Comparison of ENCODE assay signal across 26 mouse cellular contexts in the genomic region with DNA sequence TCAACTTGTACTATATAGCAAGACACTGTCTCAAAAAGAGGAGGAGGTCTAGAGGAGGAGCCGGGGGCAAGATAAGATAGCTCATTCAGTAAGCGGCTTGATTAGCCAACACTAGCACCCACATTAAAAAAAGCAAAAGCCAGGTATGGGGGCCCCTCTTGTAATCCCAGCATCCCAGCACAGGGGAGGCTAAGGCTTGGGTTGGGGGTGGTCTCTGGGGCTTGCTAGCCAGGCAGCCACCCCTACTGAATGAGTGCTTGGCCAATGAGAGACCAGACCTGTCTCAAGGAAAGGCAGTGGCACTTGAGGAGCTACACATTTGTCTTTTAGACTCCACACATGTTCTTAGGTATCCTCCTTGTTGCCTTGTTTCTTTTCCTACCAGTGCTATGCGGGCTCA.
DNase-seq lines count a peak whose midpoint lies in the region; ATAC-seq and TF ChIP-seq lines count a peak whose summit lies in the region.
"Had no signal": no experiment of that assay in that cellular context is flagged by ENCODE, and none has a peak within 500 bp of the region (broad histone marks: within the 10 kb centered on the region; RNA-seq: fewer than 3 reads in every experiment).

No protein-coding gene starts in this region.

- WGBS in heart, embryonic 14.5 days: 60% methylated on average over 3 of the region's 3 CpGs
- 95% methylated on average over 3 of the region's 3 CpGs for WGBS in hindbrain, embryonic 16.5 days
- WGBS in hindbrain, embryonic 12.5 days: 85% methylated on average over 3 of the region's 3 CpGs
- WGBS in midbrain, postnatal 0 days: 92% methylated on average over 3 of the region's 3 CpGs
- 98% methylated on average over 3 of the region's 3 CpGs for WGBS in midbrain, embryonic 14.5 days

- peaks cover 9 to 41% of the 10 kb centered on the region in 2 experiments for H3K4me1 ChIP-seq in heart, embryonic 14.5 days (ENCODE audit: control insufficient read depth in 2 of 2, insufficient read depth in 2 of 2, low read length in 2 of 2)
- H3K4me1 ChIP-seq in hindbrain, embryonic 16.5 days (ENCODE audit: control insufficient read depth, insufficient read depth, low read depth, low read length): no peaks in the 10 kb centered on the region; the same call in 1 of the 2 replicates
- H3K4me1 ChIP-seq in hindbrain, embryonic 12.5 days: no peaks in the 10 kb centered on the region
- H3K4me1 ChIP-seq in midbrain, postnatal 0 days (ENCODE audit: insufficient read depth, low read length): no peaks in the 10 kb centered on the region
- H3K4me1 ChIP-seq in midbrain, embryonic 14.5 days (ENCODE audit: control insufficient read depth, insufficient read depth, low read length): no peaks in the 10 kb centered on the region
- H3K4me1 ChIP-seq: hindbrain, embryonic 10.5 days; neural tube, embryonic 13.5 days had no signal

- H3K27me3 ChIP-seq in heart, embryonic 14.5 days (ENCODE audit: control insufficient read depth, insufficient read depth, low read length): no peaks in the 10 kb centered on the region
- H3K27me3 ChIP-seq in hindbrain, embryonic 16.5 days (replicated peaks; ENCODE audit: control insufficient read depth, insufficient read depth, low read length): no peaks in the 10 kb centered on the region
- no peaks in the 10 kb centered on the region for H3K27me3 ChIP-seq in hindbrain, embryonic 12.5 days
- no peaks in the 10 kb centered on the region for H3K27me3 ChIP-seq in midbrain, postnatal 0 days (ENCODE audit: insufficient read depth, low read length)
- no peaks in the 10 kb centered on the region for H3K27me3 ChIP-seq in midbrain, embryonic 14.5 days (ENCODE audit: control insufficient read depth, insufficient read depth, low read length)
- H3K27me3 ChIP-seq: CH12.LX; limb, embryonic 13.5 days; megakaryocyte, embryonic 14.5 days; neural tube, embryonic 13.5 days had no signal

- H3K27ac ChIP-seq in heart, embryonic 14.5 days (replicated peaks in 1 of 2; ENCODE audit: control insufficient read depth in 1 of 2, insufficient read depth in 1 of 2, low read depth in 2 of 2, low read length in 2 of 2): peak overlapping the region; percentile 36 to 64; a peak in 3 of 4 replicates
- no peak overlapping the region for H3K27ac ChIP-seq in hindbrain, embryonic 16.5 days (ENCODE audit: low read depth, low read length)
- H3K27ac ChIP-seq in hindbrain, embryonic 12.5 days: no peak overlapping the region
- H3K27ac ChIP-seq in midbrain, postnatal 0 days (ENCODE audit: low read depth, low read length): no peak overlapping the region
- H3K27ac ChIP-seq in midbrain, embryonic 14.5 days (replicated peaks; ENCODE audit: low read depth, low read length): no peak overlapping the region
- H3K27ac ChIP-seq: gastrocnemius, adult 2 months; hindbrain, embryonic 10.5 days; layer of hippocampus, adult 2 months; left cerebral cortex, adult 2 months; limb, embryonic 13.5 days; neural tube, embryonic 13.5 days had no signal

- TF ChIP-seq CTCF in midbrain, postnatal 0 days (IDR thresholded peaks at IDR 0.05): no peak

- H3K9ac ChIP-seq in heart, embryonic 14.5 days (ENCODE audit: low read length): no peak overlapping the region
- no peak overlapping the region for H3K9ac ChIP-seq in hindbrain, embryonic 16.5 days (ENCODE audit: low read depth, low read length)
- H3K9ac ChIP-seq in hindbrain, embryonic 12.5 days: no peak overlapping the region
- no peak overlapping the region for H3K9ac ChIP-seq in midbrain, postnatal 0 days (replicated peaks; ENCODE audit: low read length, poor library complexity, severe bottlenecking)
- no peak overlapping the region for H3K9ac ChIP-seq in midbrain, embryonic 14.5 days (replicated peaks; ENCODE audit: low read length)
- H3K9ac ChIP-seq: limb, embryonic 13.5 days; neural tube, embryonic 13.5 days had no signal

- H3K4me2 ChIP-seq in heart, embryonic 14.5 days (ENCODE audit: low read length): no peak overlapping the region
- H3K4me2 ChIP-seq in hindbrain, embryonic 16.5 days (ENCODE audit: low read length): no peak overlapping the region
- no peak overlapping the region for H3K4me2 ChIP-seq in hindbrain, embryonic 12.5 days (replicated peaks)
- H3K4me2 ChIP-seq in midbrain, postnatal 0 days (ENCODE audit: low read depth, low read length, poor library complexity, severe bottlenecking): no peak overlapping the region
- no peak overlapping the region for H3K4me2 ChIP-seq in midbrain, embryonic 14.5 days (ENCODE audit: low read length)
- H3K4me2 ChIP-seq: limb, embryonic 13.5 days; liver, embryonic 11.5 days; neural tube, embryonic 13.5 days had no signal

- DNase-seq in heart, adult 11 months: peak; percentile 75
- no peak for DNase-seq in heart, adult 8-10 months (ENCODE audit: low spot score)
- no peak for DNase-seq in heart, postnatal 36 days
- DNase-seq in midbrain, postnatal 0 days (ENCODE audit: low spot score): no peak
- DNase-seq in midbrain, embryonic 14.5 days: no peak
- DNase-seq: adrenal gland, adult 8-10 months; cerebellum, adult 2 months; cerebellum, postnatal 14 days; gastrocnemius, adult 2 months; gastrocnemius, postnatal 36 days; kidney, adult 18-20 months; kidney, postnatal 36 days; lung, postnatal 4 days had no signal

- no peak for ATAC-seq in heart, embryonic 14.5 days (ENCODE audit: insufficient number of reproducible peaks, insufficient read depth, low FRiP score, low read depth)
- ATAC-seq in hindbrain, embryonic 16.5 days: peak; percentile 23; the same call in 1 of the 2 replicates
- ATAC-seq in hindbrain, embryonic 12.5 days (ENCODE audit: low FRiP score): no peak
- ATAC-seq in midbrain, postnatal 0 days (ENCODE audit: low FRiP score): 0 out of 2 replicates have a peak, but pooled peaks have one; percentile 22
- ATAC-seq in midbrain, embryonic 14.5 days (ENCODE audit: low FRiP score, low TSS enrichment): no peak
- ATAC-seq: forebrain, embryonic 16.5 days had no signal

- H3K36me3 ChIP-seq in heart, embryonic 14.5 days (ENCODE audit: control insufficient read depth, insufficient read depth, low read length): peaks cover 38% of the 10 kb centered on the region
- no peaks in the 10 kb centered on the region for H3K36me3 ChIP-seq in hindbrain, embryonic 16.5 days (ENCODE audit: control insufficient read depth, insufficient read depth, low read length)
- no peaks in the 10 kb centered on the region for H3K36me3 ChIP-seq in hindbrain, embryonic 12.5 days
- H3K36me3 ChIP-seq in midbrain, postnatal 0 days (ENCODE audit: insufficient read depth, low read length): no peaks in the 10 kb centered on the region; the same call in 1 of the 2 replicates
- no peaks in the 10 kb centered on the region for H3K36me3 ChIP-seq in midbrain, embryonic 14.5 days (ENCODE audit: control insufficient read depth, insufficient read depth, low read length)

- intact Hi-C loops in heart, postnatal 36 days (cut with DNase I): no loop called here

- no peak overlapping the region for H3K4me3 ChIP-seq in heart, embryonic 14.5 days (ENCODE audit: control insufficient read depth in 1 of 2, insufficient read depth in 1 of 2, low read depth in 1 of 2, low read length in 2 of 2)
- no peak overlapping the region for H3K4me3 ChIP-seq in hindbrain, embryonic 16.5 days (ENCODE audit: low read length)
- H3K4me3 ChIP-seq in hindbrain, embryonic 12.5 days: no peak overlapping the region
- no peak overlapping the region for H3K4me3 ChIP-seq in midbrain, postnatal 0 days (ENCODE audit: low read depth, low read length)
- H3K4me3 ChIP-seq in midbrain, embryonic 14.5 days (replicated peaks; ENCODE audit: low read depth, low read length): no peak overlapping the region
- H3K4me3 ChIP-seq: erythroblast, embryonic 14.5 days; gastrocnemius, adult 2 months; hindbrain, embryonic 10.5 days; layer of hippocampus, adult 2 months; left cerebral cortex, adult 2 months; limb, embryonic 13.5 days; megakaryocyte, embryonic 14.5 days; neural tube, embryonic 13.5 days had no signal

- no peaks in the 10 kb centered on the region for H3K9me3 ChIP-seq in heart, embryonic 14.5 days (ENCODE audit: control insufficient read depth, low read length)
- peaks cover 2% of the 10 kb centered on the region; the same call in 1 of the 2 replicates for H3K9me3 ChIP-seq in hindbrain, embryonic 16.5 days (ENCODE audit: control insufficient read depth, low read length)
- no peaks in the 10 kb centered on the region for H3K9me3 ChIP-seq in hindbrain, embryonic 12.5 days (replicated peaks)
- no peaks in the 10 kb centered on the region for H3K9me3 ChIP-seq in midbrain, postnatal 0 days (ENCODE audit: low read length)
- no peaks in the 10 kb centered on the region for H3K9me3 ChIP-seq in midbrain, embryonic 14.5 days (ENCODE audit: control insufficient read depth, low read length)
- H3K9me3 ChIP-seq: hindbrain, embryonic 10.5 days; limb, embryonic 13.5 days; megakaryocyte, embryonic 14.5 days; neural tube, embryonic 13.5 days had no signal

Comparison
In these comparisons a context has a peak if more than half of its experiments do, and no peak if none do; other contexts are left out.
1. ATAC-seq: peak in hindbrain, embryonic 16.5 days (single experiment) and midbrain, postnatal 0 days (single experiment); none in heart, embryonic 14.5 days (single experiment), hindbrain, embryonic 12.5 days (single experiment) and midbrain, embryonic 14.5 days (single experiment).
2. H3K27ac ChIP-seq: peak in heart, embryonic 14.5 days (2 of 2); none in hindbrain, embryonic 16.5 days (single experiment), hindbrain, embryonic 12.5 days (single experiment), midbrain, postnatal 0 days (single experiment) and midbrain, embryonic 14.5 days (single experiment).